Mouse (Mus musculus): ENCODE results near the gene Ier2. TPM values are rescaled to one million over a fixed set of nuclear protein-coding genes. Genes with fewer than 3 reads are reported as not detected.
"Not testable (repeated sequence)": the region's sequence is repeated elsewhere in the genome, so short reads cannot be mapped to it uniquely, and the experiment has no call there.

The Ier2 gene
- total RNA-seq, 1 experiment = 49.7 TPM

GRCm38 (mm10) chr8:84681476-84681875 is 18.8 kb upstream of the Ier2 start:
- H3K9ac ChIP-seq (ENCODE audit: insufficient read depth, low read depth, low read length, poor library complexity, severe bottlenecking) = no peak overlapping the region
- in situ Hi-C loops (cut with MboI; ENCODE audit: low sequenced_read_pairs in 2 of 2, unreplicated experiment in 2 of 2) = no loop called here
- TF ChIP-seq HCFC1 (IDR thresholded peaks at IDR 0.05; ENCODE audit: borderline replicate concordance, insufficient read depth, low read length) (no peak), MAFK (IDR thresholded peaks at IDR 0.05; ENCODE audit: insufficient read depth, low read depth, low read length) (no peak), CHD2 (IDR thresholded peaks at IDR 0.05; ENCODE audit: low read depth, low read length) (no peak), ZNF384 (IDR thresholded peaks at IDR 0.05; ENCODE audit: low read depth, low read length) (no peak), ZC3H11A (IDR thresholded peaks at IDR 0.05; ENCODE audit: borderline replicate concordance, low read depth, low read length) (no peak)
- peaks cover 15 to 23% of the 10 kb centered on the region in 2 experiments for H3K4me1 ChIP-seq (ENCODE audit: control insufficient read depth in 2 of 2, insufficient read depth in 2 of 2, low read length in 2 of 2, poor library complexity in 1 of 2)
- no peak for DNase-seq (ENCODE audit: low read depth, low spot score)
- no peaks in the 10 kb centered on the region for H3K9me3 ChIP-seq (ENCODE audit: control insufficient read depth, insufficient read depth, low read depth, low read length)
- H3K4me3 ChIP-seq (ENCODE audit: insufficient read depth in 1 of 2, low read depth in 1 of 2, low read length in 2 of 2, poor library complexity in 1 of 2, severe bottlenecking in 1 of 2) = no peak overlapping the region
- peaks cover 16% of the 10 kb centered on the region for H3K36me3 ChIP-seq (ENCODE audit: control insufficient read depth, insufficient read depth, low read length, poor library complexity, severe bottlenecking)
- H3K27ac ChIP-seq (ENCODE audit: insufficient read depth, low read depth, low read length, poor library complexity, severe bottlenecking) = no peak overlapping the region; the same call in 1 of the 2 replicates

GRCm38 (mm10) chr8:84677305-84677704 is 14.7 kb upstream of the Ier2 start:
- in situ Hi-C loops (cut with MboI; ENCODE audit: low sequenced_read_pairs in 2 of 2, unreplicated experiment in 2 of 2) = no loop called here
- H3K36me3 ChIP-seq (ENCODE audit: control insufficient read depth, insufficient read depth, low read length, poor library complexity, severe bottlenecking) = peaks cover 37% of the 10 kb centered on the region
- H3K9ac ChIP-seq (ENCODE audit: insufficient read depth, low read depth, low read length, poor library complexity, severe bottlenecking) = no peak overlapping the region

GRCm38 (mm10) chr8:84670295-84671006 is 7.8 kb upstream of the Ier2 start:
- H3K4me3 ChIP-seq (ENCODE audit: insufficient read depth in 1 of 2, low read depth in 1 of 2, low read length in 2 of 2, poor library complexity in 1 of 2, severe bottlenecking in 1 of 2); DNase-seq (ENCODE audit: low read depth, low spot score); in situ Hi-C loops (cut with MboI; ENCODE audit: low sequenced_read_pairs in 2 of 2, unreplicated experiment in 2 of 2); H3K27ac ChIP-seq (ENCODE audit: insufficient read depth, low read depth, low read length, poor library complexity, severe bottlenecking); H3K9ac ChIP-seq (ENCODE audit: insufficient read depth, low read depth, low read length, poor library complexity, severe bottlenecking); H3K9me3 ChIP-seq (ENCODE audit: control insufficient read depth, insufficient read depth, low read depth, low read length): not testable (repeated sequence)
- Histone ChIP-seq H3K36me3 (ENCODE audit: control insufficient read depth, insufficient read depth, low read length, poor library complexity, severe bottlenecking) (peaks cover 36% of the 10 kb centered on the region), H3K4me1 (ENCODE audit: control insufficient read depth in 2 of 2, insufficient read depth in 2 of 2, low read length in 2 of 2, poor library complexity in 1 of 2) (peaks cover 3 to 13% of the 10 kb centered on the region in 2 experiments; a peak in 2 of 4 replicates)

More at GRCm38 (mm10) chr8:84677305-84677704, 14.7 kb upstream of the Ier2 start:
- no peak for DNase-seq (ENCODE audit: low read depth, low spot score)
- H3K4me3 ChIP-seq (ENCODE audit: insufficient read depth in 1 of 2, low read depth in 1 of 2, low read length in 2 of 2, poor library complexity in 1 of 2, severe bottlenecking in 1 of 2) = no peak overlapping the region
- H3K27ac ChIP-seq (ENCODE audit: insufficient read depth, low read depth, low read length, poor library complexity, severe bottlenecking) = no peak overlapping the region
- no peak for TF ChIP-seq MAFK (IDR thresholded peaks at IDR 0.05; ENCODE audit: insufficient read depth, low read depth, low read length)
- TF ChIP-seq ZNF384 (IDR thresholded peaks at IDR 0.05; ENCODE audit: low read depth, low read length) = no peak
- TF ChIP-seq CHD2 (IDR thresholded peaks at IDR 0.05; ENCODE audit: low read depth, low read length) = no peak
- no peak for TF ChIP-seq ZC3H11A (IDR thresholded peaks at IDR 0.05; ENCODE audit: borderline replicate concordance, low read depth, low read length)
- no peak for TF ChIP-seq HCFC1 (IDR thresholded peaks at IDR 0.05; ENCODE audit: borderline replicate concordance, insufficient read depth, low read length)
- H3K9me3 ChIP-seq (ENCODE audit: control insufficient read depth, insufficient read depth, low read depth, low read length) = no peaks in the 10 kb centered on the region
- H3K4me1 ChIP-seq (ENCODE audit: control insufficient read depth in 2 of 2, insufficient read depth in 2 of 2, low read length in 2 of 2, poor library complexity in 1 of 2) = peaks cover 5 to 18% of the 10 kb centered on the region in 2 experiments

- TF ChIP-seq ZC3H11A (IDR thresholded peaks at IDR 0.05; ENCODE audit: borderline replicate concordance, low read depth, low read length) (no peak), MAFK (IDR thresholded peaks at IDR 0.05; ENCODE audit: insufficient read depth, low read depth, low read length) (no peak), HCFC1 (IDR thresholded peaks at IDR 0.05; ENCODE audit: borderline replicate concordance, insufficient read depth, low read length) (no peak), ZNF384 (IDR thresholded peaks at IDR 0.05; ENCODE audit: low read depth, low read length) (no peak), CHD2 (IDR thresholded peaks at IDR 0.05; ENCODE audit: low read depth, low read length) (no peak)
- no peak for DNase-seq (ENCODE audit: low read depth, low spot score)
- Histone ChIP-seq H3K9ac (ENCODE audit: insufficient read depth, low read depth, low read length, poor library complexity, severe bottlenecking) (no peak overlapping the region), H3K9me3 (ENCODE audit: control insufficient read depth, insufficient read depth, low read depth, low read length) (no peaks in the 10 kb centered on the region), H3K4me1 (ENCODE audit: control insufficient read depth in 2 of 2, insufficient read depth in 2 of 2, low read length in 2 of 2, poor library complexity in 1 of 2) (peaks cover 3 to 13% of the 10 kb centered on the region in 2 experiments; a peak in 2 of 4 replicates), H3K27ac (ENCODE audit: insufficient read depth, low read depth, low read length, poor library complexity, severe bottlenecking) (0 out of 2 replicates have a peak overlapping the region, but pooled peaks have one; percentile 42), H3K4me3 (ENCODE audit: insufficient read depth in 1 of 2, low read depth in 1 of 2, low read length in 2 of 2, poor library complexity in 1 of 2, severe bottlenecking in 1 of 2) (no peak overlapping the region), H3K36me3 (ENCODE audit: control insufficient read depth, insufficient read depth, low read length, poor library complexity, severe bottlenecking) (peaks cover 29% of the 10 kb centered on the region)
- in situ Hi-C loops (cut with MboI; ENCODE audit: low sequenced_read_pairs in 2 of 2, unreplicated experiment in 2 of 2) = no loop called here
Measured at GRCm38 (mm10) chr8:84668731-84669485, 6.3 kb upstream of the Ier2 start.

Measured in ES-E14 (cell line).